Mouse (Mus musculus): ENCODE measurements around the gene Marc1. TPM values are rescaled to one million over a fixed set of nuclear protein-coding genes. Genes with fewer than 3 reads are reported as not detected.
A peak's percentile ranks its signal among the peaks of the same experiment; 100 is the strongest.

Gene Marc1
- polyA plus RNA-seq (2016; fragmentation: Nextera tagmentation; extraction: Ambion mirVana): 0.11 TPM in 1 of 2 replicates, not detected in the other

DNA sequence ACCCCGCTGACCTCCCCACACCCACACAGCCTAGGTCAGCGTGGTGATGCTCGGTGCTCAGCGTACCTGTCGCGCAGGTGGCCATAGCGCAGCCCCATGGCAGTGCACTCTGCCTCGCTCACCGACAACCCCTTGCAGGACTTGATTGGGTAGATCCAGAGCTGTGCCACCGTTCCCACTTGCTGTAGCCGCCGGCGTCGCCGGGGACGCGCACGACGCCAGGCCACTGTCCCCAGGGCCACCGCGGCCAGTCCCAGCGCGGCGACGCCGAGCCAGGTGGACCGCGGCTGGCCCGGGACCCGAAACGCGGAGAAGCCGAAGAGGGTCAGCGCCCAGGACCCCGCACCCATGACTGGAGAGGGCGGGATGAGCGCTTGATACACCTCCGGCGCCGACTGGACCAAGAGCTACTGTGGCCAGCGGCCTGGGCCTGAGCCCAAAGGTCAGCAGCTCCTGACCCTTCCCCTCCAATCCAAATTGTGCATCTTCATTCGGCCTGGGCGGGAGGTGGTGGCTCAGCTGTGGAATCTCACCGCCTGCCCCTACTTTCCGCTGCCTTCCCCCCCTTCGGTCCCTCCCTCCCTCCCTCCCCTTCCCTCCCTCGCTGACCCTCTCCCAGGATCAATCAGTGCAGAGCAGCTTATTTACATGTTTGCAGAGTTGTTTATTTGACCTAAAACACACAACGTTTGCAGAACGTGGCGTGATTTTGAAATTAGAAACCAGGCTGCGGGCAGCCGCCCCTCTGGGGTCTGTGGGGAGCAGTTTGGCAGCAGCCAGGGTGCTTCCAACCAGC lies at the start of gene Marc1:
Gene Marc1 (minus strand): TSS at position 534 of the 796 bp plus-strand sequence.
- Histone ChIP-seq H3K4me1 (peaks cover 13% of the 10 kb centered on the region), H3K27me3 (ENCODE audit: low read depth, poor library complexity, severe bottlenecking) (peaks cover 52% of the 10 kb centered on the region), H3K9me3 (replicated peaks) (no peaks in the 10 kb centered on the region), H3K27ac (replicated peaks) (0 out of 2 replicates have a peak within 1 kb of the TSS, but pooled peaks have one; percentile 28), H3K4me3 (peak within 1 kb of the TSS; percentile 55), H3K36me3 (0 out of 2 replicates have a peak, but pooled peaks cover 3% of the 10 kb centered on the region)
- peak; percentile 35 for DNase-seq (ENCODE audit: low spot score)
- 6% methylated on average over 50 of the region's 52 CpGs for WGBS

DNA sequence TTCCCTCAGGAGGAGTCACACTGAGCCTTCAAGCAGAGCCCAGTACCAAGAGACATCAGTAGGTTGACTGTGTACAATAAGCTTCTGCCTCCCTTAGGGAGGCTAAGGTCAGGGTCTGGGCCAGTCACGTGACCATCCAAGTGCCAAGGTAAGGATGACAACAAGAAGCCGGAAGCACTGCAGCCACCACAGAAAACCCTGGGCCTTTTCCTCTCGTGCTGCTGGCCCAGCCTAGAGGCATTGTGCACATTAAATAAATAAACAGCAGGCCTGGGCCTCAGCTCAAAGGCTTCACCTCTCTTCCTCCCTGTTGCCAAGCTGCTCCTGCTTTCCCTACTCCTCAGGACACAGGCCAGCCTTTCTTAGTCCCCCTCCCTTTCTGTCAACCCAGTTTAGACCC lies 49.2 kb upstream of the Marc1 start:
- peaks cover 4% of the 10 kb centered on the region; the same call in 1 of the 2 replicates for H3K27me3 ChIP-seq (ENCODE audit: low read depth, poor library complexity, severe bottlenecking)
- peaks cover 9% of the 10 kb centered on the region for H3K4me1 ChIP-seq
- H3K9me3 ChIP-seq (replicated peaks): no peaks in the 10 kb centered on the region
- H3K4me3 ChIP-seq: no peak overlapping the region
- WGBS: 72% methylated on average over 3 of the region's 3 CpGs
- no peaks in the 10 kb centered on the region for H3K36me3 ChIP-seq
- no peak for DNase-seq (ENCODE audit: low spot score)
- no peak overlapping the region for H3K27ac ChIP-seq (replicated peaks)

DNA sequence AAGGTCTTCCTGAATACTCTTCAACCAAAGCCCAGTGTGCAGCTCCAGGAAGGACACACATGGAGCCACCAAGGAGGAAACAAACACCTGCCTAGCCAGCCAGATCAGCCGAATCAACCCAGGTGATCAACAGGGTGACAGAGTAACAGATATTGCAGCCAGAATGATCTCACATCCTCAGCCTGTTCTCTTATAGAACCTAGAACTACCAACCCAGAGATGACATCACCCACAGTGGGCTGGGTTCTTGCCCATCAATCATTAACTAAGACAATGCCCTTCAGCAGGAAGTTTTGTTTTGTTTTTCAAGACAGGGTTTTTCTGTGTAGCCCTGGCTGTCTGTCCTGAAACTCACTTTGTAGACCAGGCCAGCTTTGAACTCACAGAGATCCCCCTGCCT lies 47.1 kb upstream of the Marc1 start:
- Histone ChIP-seq H3K4me3 (no peak overlapping the region), H3K4me1 (peaks cover 4% of the 10 kb centered on the region), H3K9me3 (replicated peaks) (no peaks in the 10 kb centered on the region), H3K36me3 (no peaks in the 10 kb centered on the region), H3K27me3 (ENCODE audit: low read depth, poor library complexity, severe bottlenecking) (no peaks in the 10 kb centered on the region), H3K27ac (replicated peaks) (no peak overlapping the region)
- no peak for DNase-seq (ENCODE audit: low spot score)
- 87% methylated on average over 1 of the region's 1 CpGs for WGBS

DNA sequence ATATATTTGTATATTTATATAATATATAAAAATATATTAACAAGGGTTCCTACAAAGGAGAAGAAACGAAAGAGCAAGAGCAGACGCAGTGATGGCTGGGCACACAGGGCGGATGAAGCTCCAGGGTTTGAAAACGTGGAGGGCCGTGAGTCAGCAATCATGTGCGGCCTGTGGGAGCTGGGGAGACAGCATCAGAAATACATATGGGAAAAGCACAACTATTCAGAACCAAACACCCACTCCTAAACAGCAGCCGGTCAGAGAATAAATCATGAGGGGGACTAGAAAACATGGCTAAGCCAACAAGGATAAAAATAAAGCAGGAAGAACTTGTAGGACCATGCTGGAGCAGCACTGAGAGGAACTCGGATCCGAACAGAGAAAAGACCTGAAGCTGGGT lies 46.1 kb upstream of the Marc1 start:
- H3K4me3 ChIP-seq: no peak overlapping the region
- H3K27me3 ChIP-seq (ENCODE audit: low read depth, poor library complexity, severe bottlenecking): no peaks in the 10 kb centered on the region
- no peaks in the 10 kb centered on the region for H3K9me3 ChIP-seq (replicated peaks)
- DNase-seq (ENCODE audit: low spot score): no peak
- H3K27ac ChIP-seq (replicated peaks): no peak overlapping the region
- no peaks in the 10 kb centered on the region for H3K36me3 ChIP-seq
- peaks cover 9% of the 10 kb centered on the region for H3K4me1 ChIP-seq
- WGBS: 88% methylated on average over 9 of the region's 9 CpGs

DNA sequence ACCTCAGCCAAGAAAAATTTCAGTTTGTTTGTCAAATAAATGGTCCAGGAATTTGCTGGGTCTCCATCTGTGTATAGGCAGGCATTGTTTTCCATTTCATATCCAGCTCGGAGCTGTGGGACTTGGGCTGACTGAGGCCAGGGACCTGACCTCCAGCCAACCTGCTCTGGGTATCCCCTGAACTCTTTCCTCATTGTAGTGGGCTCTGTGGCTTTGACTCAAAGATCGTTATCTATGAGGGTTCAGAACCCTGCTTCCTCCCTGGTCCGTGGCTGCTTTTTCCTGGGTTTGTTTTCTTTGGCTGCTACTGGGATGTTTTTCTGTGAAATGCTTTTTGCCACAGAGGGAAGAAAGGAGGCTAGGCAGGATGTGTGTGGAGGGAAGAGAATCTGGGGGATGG lies 42.8 kb upstream of the Marc1 start:
- 74% methylated on average over 3 of the region's 3 CpGs for WGBS
- peaks cover 21% of the 10 kb centered on the region for H3K4me1 ChIP-seq
- peaks cover 24% of the 10 kb centered on the region for H3K27me3 ChIP-seq (ENCODE audit: low read depth, poor library complexity, severe bottlenecking)
- H3K36me3 ChIP-seq: no peaks in the 10 kb centered on the region
- H3K27ac ChIP-seq (replicated peaks): no peak overlapping the region
- H3K4me3 ChIP-seq: peak overlapping the region; percentile 33; the same call in 1 of the 2 replicates
- no peaks in the 10 kb centered on the region for H3K9me3 ChIP-seq (replicated peaks)
- DNase-seq (ENCODE audit: low spot score): no peak

DNA sequence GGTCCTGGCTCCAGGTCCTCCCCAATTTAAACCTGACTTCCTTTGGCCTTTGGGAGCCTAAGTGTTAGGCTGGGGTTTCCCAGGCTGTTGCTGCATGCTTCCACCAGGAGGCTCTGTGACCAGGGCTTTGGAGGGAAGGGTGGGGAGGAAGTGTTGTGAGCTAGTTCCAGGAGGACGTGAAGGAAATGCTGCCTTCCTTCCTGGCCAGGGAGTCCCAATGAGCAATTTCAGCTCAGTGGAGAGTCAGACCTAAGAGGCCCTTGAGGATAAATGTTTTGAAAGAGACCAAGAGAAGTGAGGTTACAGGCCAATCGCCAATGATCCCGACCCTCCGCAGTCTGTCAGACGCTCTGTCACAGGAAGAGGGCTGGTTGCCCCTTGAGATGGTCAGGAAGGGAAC lies 42.2 kb upstream of the Marc1 start:
- DNase-seq (ENCODE audit: low spot score): peak; percentile 59
- Histone ChIP-seq H3K4me1 (peaks cover 21% of the 10 kb centered on the region), H3K9me3 (replicated peaks) (no peaks in the 10 kb centered on the region), H3K4me3 (peak overlapping the region; percentile 33), H3K27me3 (ENCODE audit: low read depth, poor library complexity, severe bottlenecking) (peaks cover 30% of the 10 kb centered on the region), H3K27ac (replicated peaks) (no peak overlapping the region), H3K36me3 (no peaks in the 10 kb centered on the region)
- WGBS: 33% methylated on average over 5 of the region's 5 CpGs

DNA sequence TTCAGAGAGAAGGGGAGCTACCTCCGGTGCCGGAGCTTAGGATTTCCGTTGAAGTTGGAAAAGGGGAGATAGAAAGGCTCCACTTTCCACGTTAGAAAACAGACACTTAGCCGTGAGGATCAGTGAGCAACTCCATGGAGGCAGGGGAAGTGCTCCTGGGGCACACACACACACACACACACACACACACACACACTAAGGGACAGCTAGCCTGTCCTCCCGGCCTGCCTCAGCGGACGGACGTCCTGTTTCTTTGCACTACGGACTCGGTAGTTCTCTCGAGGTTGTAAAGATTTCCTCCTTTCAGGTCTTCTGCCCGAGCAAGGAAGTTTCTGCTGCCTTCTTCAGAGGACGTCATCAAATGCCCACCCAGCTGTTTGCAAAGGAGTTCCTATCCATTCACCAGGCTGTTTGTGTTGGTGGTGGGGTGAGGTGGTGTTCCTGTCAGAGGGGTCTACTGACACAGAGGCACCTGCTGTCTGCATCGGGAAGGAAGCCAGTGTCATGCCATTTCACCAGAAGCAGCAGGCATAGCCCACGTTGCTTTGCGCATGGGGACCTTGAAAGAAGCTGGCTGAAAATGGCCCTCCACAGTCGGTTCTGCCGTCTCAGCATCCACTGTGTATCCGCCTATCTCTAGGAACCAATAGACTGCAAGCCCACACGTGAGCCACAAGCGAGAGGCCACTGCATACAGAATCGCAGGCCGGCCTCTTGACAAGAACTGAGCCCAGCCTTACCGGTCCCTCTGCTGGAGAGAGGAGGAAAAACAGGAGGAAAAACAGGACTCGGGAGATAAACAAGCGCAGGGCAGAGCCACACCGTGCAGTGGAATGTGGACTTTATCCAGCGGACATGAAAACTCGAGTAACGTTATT lies 40.9 kb upstream of the Marc1 start:
- DNase-seq (ENCODE audit: low spot score): peak; percentile 79
- 17% methylated on average over 31 of the region's 31 CpGs for WGBS
- Histone ChIP-seq H3K27me3 (ENCODE audit: low read depth, poor library complexity, severe bottlenecking) (peaks cover 44% of the 10 kb centered on the region), H3K36me3 (no peaks in the 10 kb centered on the region), H3K4me1 (peaks cover 21% of the 10 kb centered on the region), H3K9me3 (replicated peaks) (no peaks in the 10 kb centered on the region), H3K27ac (replicated peaks) (0 out of 2 replicates have a peak overlapping the region, but pooled peaks have one; percentile 1), H3K4me3 (peak overlapping the region; percentile 39)

DNA sequence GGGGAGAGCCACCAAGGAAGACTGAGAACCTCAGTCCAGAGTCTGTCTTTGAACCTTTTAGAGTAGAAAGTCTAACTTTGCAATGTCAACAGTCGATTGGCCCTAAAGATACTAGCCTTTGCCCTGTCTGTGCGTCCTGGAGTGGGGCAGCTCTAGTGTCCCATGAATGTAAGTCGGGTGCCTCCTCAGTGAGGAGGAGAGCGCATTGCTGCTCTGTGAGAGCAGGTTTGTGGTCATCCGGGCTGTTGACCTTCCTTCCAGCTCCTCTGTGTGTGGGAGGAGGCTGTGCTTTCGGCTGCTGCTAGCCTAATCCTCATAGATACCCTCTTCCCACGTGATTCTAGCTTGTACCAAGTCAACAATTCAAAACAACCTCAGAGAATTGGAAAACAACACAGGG lies 40.1 kb upstream of the Marc1 start:
- 42% methylated on average over 7 of the region's 7 CpGs for WGBS

DNA sequence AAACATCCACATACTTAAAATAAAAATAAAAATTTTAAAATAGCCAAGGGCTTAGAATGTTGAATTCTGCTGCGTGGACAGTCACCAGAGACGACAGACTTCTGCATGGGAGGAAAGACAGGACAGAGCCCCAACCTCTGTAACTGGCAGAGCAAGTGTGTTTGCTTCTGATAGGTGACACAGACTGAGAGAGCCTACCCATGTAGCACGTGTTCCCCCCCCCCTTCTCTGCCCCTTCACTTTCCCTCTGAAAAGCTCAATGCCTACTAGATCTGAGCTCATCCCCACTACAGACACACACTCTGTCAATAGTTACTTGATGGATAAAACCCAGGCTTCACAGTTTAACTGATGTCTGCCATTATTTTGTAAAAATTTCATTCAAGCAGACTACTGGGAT lies 35.9 kb upstream of the Marc1 start:
- H3K27ac ChIP-seq (replicated peaks): no peak overlapping the region
- H3K36me3 ChIP-seq: no peaks in the 10 kb centered on the region
- 65% methylated on average over 3 of the region's 3 CpGs for WGBS
- H3K9me3 ChIP-seq (replicated peaks): no peaks in the 10 kb centered on the region
- H3K4me3 ChIP-seq: no peak overlapping the region
- H3K27me3 ChIP-seq (ENCODE audit: low read depth, poor library complexity, severe bottlenecking): peaks cover 61% of the 10 kb centered on the region
- peaks cover 33% of the 10 kb centered on the region for H3K4me1 ChIP-seq
- no peak for DNase-seq (ENCODE audit: low spot score)

More for the DNA sequence above, 40.1 kb upstream of the Marc1 start:
- Histone ChIP-seq H3K27ac (replicated peaks) (no peak overlapping the region), H3K4me3 (no peak overlapping the region), H3K4me1 (peaks cover 28% of the 10 kb centered on the region), H3K27me3 (ENCODE audit: low read depth, poor library complexity, severe bottlenecking) (peaks cover 52% of the 10 kb centered on the region), H3K9me3 (replicated peaks) (no peaks in the 10 kb centered on the region), H3K36me3 (no peaks in the 10 kb centered on the region)
- DNase-seq (ENCODE audit: low spot score): no peak

DNA sequence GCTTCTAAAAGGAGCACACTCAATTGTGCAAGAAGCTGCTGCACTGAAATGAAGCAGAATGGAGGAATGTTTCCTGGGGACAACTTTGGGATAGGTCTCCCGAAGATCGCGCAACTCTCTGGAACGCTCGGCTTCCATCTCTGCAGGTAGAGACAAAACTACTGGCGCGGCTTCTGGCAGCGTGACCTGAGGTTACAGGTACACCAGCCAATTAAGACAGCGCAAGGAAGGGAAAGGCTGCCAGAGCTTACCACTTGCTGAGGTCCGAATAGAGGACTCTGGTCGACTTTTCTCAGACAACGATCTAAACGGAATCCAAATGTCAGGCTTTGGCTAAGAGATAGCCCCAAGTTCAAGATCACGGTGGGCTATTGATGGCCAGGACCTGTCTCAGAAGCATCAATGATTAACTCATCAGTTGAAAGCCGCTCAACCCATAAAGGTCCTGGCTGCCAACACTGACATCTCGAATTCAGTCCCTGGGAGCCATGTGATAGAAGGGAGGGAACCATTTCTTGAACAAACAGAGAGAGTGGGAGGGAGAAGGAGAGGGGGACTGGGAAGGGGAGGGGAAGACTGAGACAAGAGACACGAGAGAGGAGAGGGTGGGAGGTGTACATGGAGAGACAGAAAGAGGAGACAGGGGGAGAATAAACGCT lies 35.1 kb upstream of the Marc1 start, which contains the start of gene Marc2:
Gene Marc2 (minus strand): TSS at position 360 of the 659 bp plus-strand sequence.
- DNase-seq (ENCODE audit: low spot score): no peak
- WGBS: 5% methylated on average over 18 of the region's 18 CpGs
- no peaks in the 10 kb centered on the region for H3K36me3 ChIP-seq
- no peaks in the 10 kb centered on the region for H3K9me3 ChIP-seq (replicated peaks)
- H3K27ac ChIP-seq (replicated peaks): peak within 1 kb of the TSS; percentile 88
- peaks cover 54% of the 10 kb centered on the region for H3K27me3 ChIP-seq (ENCODE audit: low read depth, poor library complexity, severe bottlenecking)
- H3K4me3 ChIP-seq: peak within 1 kb of the TSS; percentile 90
- peaks cover 25% of the 10 kb centered on the region for H3K4me1 ChIP-seq

DNA sequence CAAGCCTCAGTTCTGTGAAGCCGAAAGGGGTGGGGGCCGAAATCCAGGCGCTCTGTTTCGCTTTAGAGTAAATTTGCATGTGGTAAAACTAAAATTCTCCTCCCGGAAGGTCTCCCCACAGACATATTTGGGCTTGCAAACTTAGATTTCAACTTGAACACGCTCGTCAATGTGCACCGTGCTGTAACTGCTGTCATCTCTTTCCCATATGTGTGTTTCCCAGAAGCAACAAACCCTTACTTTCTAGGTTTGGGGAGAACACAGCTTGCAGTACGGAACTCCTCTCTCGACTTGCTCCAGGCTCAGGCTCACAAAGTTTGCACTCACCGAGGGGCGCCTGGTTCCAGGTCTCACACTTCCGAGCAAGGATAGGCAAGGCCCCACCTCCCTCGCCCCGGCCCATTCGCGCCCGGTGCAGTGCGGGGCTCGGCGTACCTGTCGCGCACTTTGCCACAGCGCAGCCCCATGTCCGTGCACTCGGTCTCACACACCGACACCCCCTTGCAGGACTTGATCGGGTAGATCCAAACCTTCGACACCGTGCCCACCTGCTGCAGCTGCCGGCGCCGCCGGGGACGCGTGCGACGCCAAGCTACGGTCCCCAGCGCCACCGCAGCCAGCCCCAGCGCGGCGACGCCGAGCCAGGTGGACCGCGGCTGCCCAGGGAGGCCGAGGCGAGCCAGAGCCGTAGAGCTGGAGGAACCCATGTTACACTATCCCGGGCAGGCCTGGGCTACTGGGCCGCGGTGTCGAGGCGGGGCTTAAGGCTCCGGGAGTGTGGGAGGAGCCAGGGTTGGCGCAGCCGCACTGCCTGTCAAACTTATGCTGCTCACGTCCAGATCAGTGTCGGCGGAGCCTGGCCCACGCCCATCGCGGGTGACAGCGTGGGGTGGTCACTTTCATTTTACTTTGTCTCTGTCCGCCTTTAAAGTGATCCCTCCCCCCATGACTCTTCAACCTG lies 34.3 kb upstream of the Marc1 start:
- Histone ChIP-seq H3K36me3 (peaks cover 3% of the 10 kb centered on the region), H3K4me1 (peaks cover 23% of the 10 kb centered on the region), H3K9me3 (replicated peaks) (no peaks in the 10 kb centered on the region), H3K27ac (replicated peaks) (peak overlapping the region; percentile 88), H3K4me3 (peak overlapping the region; percentile 90), H3K27me3 (ENCODE audit: low read depth, poor library complexity, severe bottlenecking) (peaks cover 50% of the 10 kb centered on the region)
- DNase-seq (ENCODE audit: low spot score): peak; percentile 86
- under 1% methylated on average over 67 of the region's 67 CpGs for WGBS

Data from midbrain, embryonic 10.5 days (tissue).